Mouse (Mus musculus) neural tube, embryonic 12.5 days (tissue): ENCODE results near the gene Nmt1. TPM values are rescaled to one million over a fixed set of nuclear protein-coding genes. Genes with fewer than 3 reads are reported as not detected.

ENCODE experiments used
- ATAC-seq: fragments of 200-750 bp; cut with Nextera tagmentation; 2 replicates; pipeline ENCODE4 v1.8.0; 2017; ENCODE audit warnings: low read depth, mild to moderate bottlenecking, moderate TSS enrichment, moderate library complexity; ENCODE audit not compliant: low FRiP score
- H3K27ac ChIP-seq: fragments of 300-500 bp; sonication (generic); 2 replicates; pipeline ENCODE4 v1.5.1; 2016
- H3K27me3 ChIP-seq: fragments of 300-500 bp; sonication (generic); replicated peaks from 2 replicates; pipeline ENCODE4 v1.6.1; 2016; ENCODE audit warnings: mild to moderate bottlenecking
- H3K36me3 ChIP-seq: fragments of 300-500 bp; sonication (generic); 2 replicates; pipeline ENCODE4 v1.6.1; 2016; ENCODE audit warnings: mild to moderate bottlenecking
- H3K4me1 ChIP-seq: fragments of 300-500 bp; sonication (generic); 2 replicates; pipeline ENCODE4 v1.6.1; 2016
- H3K4me2 ChIP-seq: fragments of 300-500 bp; sonication (generic); replicated peaks from 2 replicates; pipeline ENCODE4 v1.6.1; 2016; ENCODE audit warnings: mild to moderate bottlenecking
- H3K4me3 ChIP-seq: fragments of 300-500 bp; sonication (generic); 2 replicates; pipeline ENCODE4 v1.5.1; 2016
- H3K9ac ChIP-seq: fragments of 300-500 bp; sonication (generic); 2 replicates; pipeline ENCODE4 v1.6.1; 2016; ENCODE audit warnings: mild to moderate bottlenecking
- H3K9me3 ChIP-seq: fragments of 300-500 bp; sonication (generic); 2 replicates; pipeline ENCODE4 v1.6.1; 2016; ENCODE audit warnings: mild to moderate bottlenecking
- WGBS: fragments of 180-500 bp; shearing (Covaris S2); methylation state at CpG from one replicate; pipeline ENCODE4 v1.1.7; 2016; 5-methylcytosine and 5-hydroxymethylcytosine counted together
- polyA plus RNA-seq: library from polyadenylated mRNA; unstranded; fragments of >200 nt; fragmentation: Nextera tagmentation; extraction: Ambion mirVana; gene quantifications from 2 replicates; pipeline ENCODE4 v1.2.1, GENCODE M21; 2016

Gene Nmt1
- polyA plus RNA-seq, 1 experiment from 2014 or later = 44.9 TPM

- peaks cover 75% of the 10 kb centered on the region for H3K36me3 ChIP-seq
- no peak overlapping the region for H3K27ac ChIP-seq
- H3K9me3 ChIP-seq = no peaks in the 10 kb centered on the region
- no peak overlapping the region for H3K4me2 ChIP-seq
- no peak for ATAC-seq
- no peak overlapping the region for H3K9ac ChIP-seq
- H3K27me3 ChIP-seq = no peaks in the 10 kb centered on the region
- 92% methylated on average over 18 of the region's 18 CpGs for WGBS
- H3K4me1 ChIP-seq = no peaks in the 10 kb centered on the region
- H3K4me3 ChIP-seq = no peak overlapping the region
Observed at GRCm38 (mm10) chr11:103053191-103054076, 25.4 kb downstream of the Nmt1 start.

GRCm38 (mm10) chr11:103054798-103055197 lies 26.8 kb downstream of the Nmt1 start:
- H3K36me3 ChIP-seq = peaks cover 85% of the 10 kb centered on the region
- no peak overlapping the region for H3K9ac ChIP-seq
- H3K27ac ChIP-seq = no peak overlapping the region
- no peaks in the 10 kb centered on the region for H3K4me1 ChIP-seq
- H3K9me3 ChIP-seq = no peaks in the 10 kb centered on the region
- no peaks in the 10 kb centered on the region for H3K27me3 ChIP-seq
- H3K4me3 ChIP-seq = no peak overlapping the region
- ATAC-seq = no peak
- no peak overlapping the region for H3K4me2 ChIP-seq
- WGBS = 42% methylated on average over 6 of the region's 6 CpGs

- no peaks in the 10 kb centered on the region for H3K9me3 ChIP-seq
- H3K4me3 ChIP-seq = no peak overlapping the region
- H3K4me1 ChIP-seq = no peaks in the 10 kb centered on the region
- no peaks in the 10 kb centered on the region for H3K27me3 ChIP-seq
- peaks cover 83% of the 10 kb centered on the region for H3K36me3 ChIP-seq
- H3K9ac ChIP-seq = no peak overlapping the region
- no peak overlapping the region for H3K27ac ChIP-seq
- no peak overlapping the region for H3K4me2 ChIP-seq
- ATAC-seq = no peak
- 97% methylated on average over 7 of the region's 7 CpGs for WGBS
Observed at GRCm38 (mm10) chr11:103056636-103057035, 28.6 kb downstream of the Nmt1 start.

DNA sequence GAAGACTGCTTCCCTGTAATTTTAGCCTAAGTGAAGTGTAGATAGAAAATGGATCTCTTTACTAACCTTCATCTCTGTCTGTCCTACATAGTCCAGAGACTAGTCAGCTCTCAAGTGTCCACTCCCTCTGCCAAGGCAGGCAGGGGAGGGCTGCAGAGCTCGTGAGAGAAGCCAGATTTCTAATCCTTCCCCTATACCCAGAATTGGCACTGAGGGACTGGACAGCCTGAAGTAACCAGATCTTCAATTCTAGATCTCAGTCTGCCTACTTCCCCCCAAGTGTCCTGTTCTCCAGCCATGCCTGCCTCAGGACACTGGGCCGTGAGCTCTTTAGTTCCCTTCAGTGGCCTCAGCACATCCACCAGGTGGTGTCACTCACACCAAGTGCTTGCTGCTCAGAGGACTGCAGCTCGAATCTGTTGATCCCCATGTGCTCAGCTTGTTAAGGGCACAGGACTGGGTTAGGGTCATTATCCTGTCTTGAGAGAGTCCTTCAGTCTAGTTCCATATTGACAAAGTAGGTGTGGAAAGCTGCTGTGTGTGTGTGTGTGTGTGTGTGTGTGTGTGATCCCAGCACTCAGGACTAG lies 30.6 kb downstream of the Nmt1 start:
- H3K27me3 ChIP-seq = no peaks in the 10 kb centered on the region
- no peak overlapping the region for H3K9ac ChIP-seq
- WGBS = 76% methylated on average over 3 of the region's 3 CpGs
- no peaks in the 10 kb centered on the region for H3K4me1 ChIP-seq
- peaks cover 77% of the 10 kb centered on the region for H3K36me3 ChIP-seq
- no peak overlapping the region for H3K4me3 ChIP-seq
- no peak overlapping the region for H3K27ac ChIP-seq
- no peaks in the 10 kb centered on the region for H3K9me3 ChIP-seq
- no peak for ATAC-seq
- no peak overlapping the region for H3K4me2 ChIP-seq

GRCm38 (mm10) chr11:103066191-103067050 lies 38.4 kb downstream of the Nmt1 start:
- H3K4me1 ChIP-seq = no peaks in the 10 kb centered on the region
- no peak overlapping the region for H3K4me2 ChIP-seq
- H3K27me3 ChIP-seq = no peaks in the 10 kb centered on the region
- 95% methylated on average over 14 of the region's 14 CpGs for WGBS
- no peak overlapping the region for H3K4me3 ChIP-seq
- no peak overlapping the region for H3K9ac ChIP-seq
- no peak for ATAC-seq
- H3K9me3 ChIP-seq = no peaks in the 10 kb centered on the region
- H3K36me3 ChIP-seq = peaks cover 88% of the 10 kb centered on the region
- no peak overlapping the region for H3K27ac ChIP-seq

DNA sequence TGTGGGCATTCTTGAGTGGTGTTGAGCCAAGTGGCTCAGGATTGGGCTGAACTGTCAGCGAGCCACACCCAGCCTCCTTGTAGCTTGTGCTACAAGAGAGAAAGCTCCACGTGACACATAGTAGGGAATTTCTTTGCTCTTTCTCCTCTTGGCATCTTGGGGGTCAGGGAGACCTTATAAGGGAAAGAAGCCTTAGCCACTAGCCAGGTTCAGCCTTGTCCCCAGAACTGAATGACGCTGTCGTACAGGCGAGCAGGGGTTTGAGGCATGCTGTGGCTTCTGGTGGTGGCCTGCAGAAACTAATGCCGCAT lies 39.0 kb downstream of the Nmt1 start:
- Histone ChIP-seq H3K4me2 (no peak overlapping the region), H3K27me3 (no peaks in the 10 kb centered on the region), H3K27ac (no peak overlapping the region), H3K36me3 (peaks cover 83% of the 10 kb centered on the region), H3K4me3 (no peak overlapping the region), H3K9me3 (no peaks in the 10 kb centered on the region), H3K9ac (no peak overlapping the region), H3K4me1 (no peaks in the 10 kb centered on the region)
- ATAC-seq = no peak
- WGBS = 95% methylated on average over 6 of the region's 6 CpGs

GRCm38 (mm10) chr11:103067457-103068001 lies 39.5 kb downstream of the Nmt1 start:
- no peak overlapping the region for H3K4me3 ChIP-seq
- no peaks in the 10 kb centered on the region for H3K9me3 ChIP-seq
- H3K4me2 ChIP-seq = no peak overlapping the region
- H3K27ac ChIP-seq = no peak overlapping the region
- H3K36me3 ChIP-seq = peaks cover 81% of the 10 kb centered on the region
- no peak overlapping the region for H3K9ac ChIP-seq
- ATAC-seq = no peak
- 84% methylated on average over 8 of the region's 8 CpGs for WGBS
- no peaks in the 10 kb centered on the region for H3K27me3 ChIP-seq
- no peaks in the 10 kb centered on the region for H3K4me1 ChIP-seq

DNA sequence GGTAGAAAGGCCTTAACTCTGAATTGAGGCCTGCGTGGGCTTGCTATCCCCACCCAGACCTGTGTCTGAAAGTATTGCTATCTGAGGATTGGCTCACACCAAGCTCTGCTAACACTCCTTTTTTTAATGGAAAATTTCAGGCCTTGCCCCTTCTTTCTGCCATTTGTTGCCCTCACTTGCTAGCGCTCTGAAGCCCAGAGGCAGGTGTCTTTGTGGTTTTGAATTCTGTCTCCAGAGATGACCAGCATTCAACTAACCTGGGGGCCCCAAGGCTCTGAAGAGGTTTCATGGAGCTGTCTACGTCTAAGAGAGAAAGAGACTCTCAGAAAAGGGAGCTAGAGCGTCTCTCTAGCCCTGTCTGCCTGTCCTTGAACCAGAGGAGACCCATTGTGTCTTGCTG lies 40.3 kb downstream of the Nmt1 start:
- 92% methylated on average over 4 of the region's 4 CpGs for WGBS
- Histone ChIP-seq H3K27ac (no peak overlapping the region), H3K9me3 (no peaks in the 10 kb centered on the region)

GRCm38 (mm10) chr11:103068884-103069283 lies 40.9 kb downstream of the Nmt1 start:
- H3K9ac ChIP-seq = no peak overlapping the region
- 92% methylated on average over 11 of the region's 11 CpGs for WGBS
- H3K4me3 ChIP-seq = no peak overlapping the region
- H3K9me3 ChIP-seq = no peaks in the 10 kb centered on the region
- ATAC-seq = no peak
- no peaks in the 10 kb centered on the region for H3K4me1 ChIP-seq
- H3K27me3 ChIP-seq = no peaks in the 10 kb centered on the region
- H3K27ac ChIP-seq = no peak overlapping the region
- no peak overlapping the region for H3K4me2 ChIP-seq
- peaks cover 70% of the 10 kb centered on the region for H3K36me3 ChIP-seq

More for the DNA sequence above, 40.3 kb downstream of the Nmt1 start:
- Histone ChIP-seq H3K9ac (no peak overlapping the region), H3K36me3 (peaks cover 77% of the 10 kb centered on the region), H3K4me2 (no peak overlapping the region), H3K4me3 (no peak overlapping the region), H3K4me1 (no peaks in the 10 kb centered on the region), H3K27me3 (no peaks in the 10 kb centered on the region)
- ATAC-seq = no peak

DNA sequence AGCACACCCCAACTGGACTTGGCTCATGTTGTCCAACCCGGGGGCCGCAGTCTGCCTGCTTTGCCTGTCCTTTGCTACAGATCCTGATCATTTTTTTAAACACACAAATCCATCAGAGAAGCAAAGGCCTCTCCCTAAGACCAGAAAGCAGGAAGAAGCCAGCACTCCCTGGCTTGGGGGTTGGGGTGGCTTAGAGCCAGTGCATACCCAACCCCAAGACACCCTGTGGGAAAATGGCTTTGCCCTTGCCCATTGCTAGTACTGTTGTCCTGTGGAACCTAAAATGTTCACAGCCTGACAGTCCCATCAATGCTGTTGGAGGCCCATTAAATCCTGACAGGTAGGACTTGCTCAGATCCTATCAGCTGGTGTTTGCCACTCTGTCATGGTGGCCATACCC lies 41.7 kb downstream of the Nmt1 start:
- WGBS = 95% methylated on average over 2 of the region's 2 CpGs
- no peak for ATAC-seq
- no peak overlapping the region for H3K9ac ChIP-seq

GRCm38 (mm10) chr11:103070322-103070880 lies 42.4 kb downstream of the Nmt1 start:
- no peak for ATAC-seq
- no peaks in the 10 kb centered on the region; the same call in 1 of the 2 replicates for H3K4me1 ChIP-seq
- no peak overlapping the region for H3K4me2 ChIP-seq
- no peaks in the 10 kb centered on the region for H3K27me3 ChIP-seq
- H3K36me3 ChIP-seq = peaks cover 57% of the 10 kb centered on the region
- H3K9me3 ChIP-seq = no peaks in the 10 kb centered on the region
- H3K4me3 ChIP-seq = no peak overlapping the region
- H3K9ac ChIP-seq = no peak overlapping the region
- no peak overlapping the region for H3K27ac ChIP-seq
- whole genome bisulfite sequencing = 93% methylated on average over 10 of the region's 10 CpGs

More for the DNA sequence above, 41.7 kb downstream of the Nmt1 start:
- Histone ChIP-seq H3K4me3 (no peak overlapping the region), H3K9me3 (no peaks in the 10 kb centered on the region), H3K4me1 (no peaks in the 10 kb centered on the region; the same call in 1 of the 2 replicates), H3K27me3 (no peaks in the 10 kb centered on the region), H3K36me3 (peaks cover 62% of the 10 kb centered on the region), H3K27ac (no peak overlapping the region), H3K4me2 (no peak overlapping the region)

- WGBS = 85% methylated on average over 7 of the region's 7 CpGs
- peaks cover 25% of the 10 kb centered on the region for H3K36me3 ChIP-seq
- no peaks in the 10 kb centered on the region; the same call in 1 of the 2 replicates for H3K4me1 ChIP-seq
- no peak overlapping the region for H3K9ac ChIP-seq
- no peak for ATAC-seq
- H3K4me3 ChIP-seq = no peak overlapping the region
- no peak overlapping the region for H3K27ac ChIP-seq
- H3K9me3 ChIP-seq = no peaks in the 10 kb centered on the region
- peaks cover 4% of the 10 kb centered on the region; the same call in 1 of the 2 replicates for H3K27me3 ChIP-seq
- no peak overlapping the region for H3K4me2 ChIP-seq
Observed at GRCm38 (mm10) chr11:103073671-103074070, 45.7 kb downstream of the Nmt1 start.
